Mouse (Mus musculus) ES-Bruce4 (cell line): Measurements from ENCODE around the gene Olfr615.

ENCODE experiments used
- CTCF ChIP-seq: IDR thresholded peaks from one replicate; pipeline ENCODE4 v1.8.1; 2011; ENCODE audit warnings: low read depth, low read length
- EP300 ChIP-seq: IDR thresholded peaks from 2 replicates; pipeline ENCODE4 v1.6.1; 2011; ENCODE audit warnings: low read depth, low read length; ENCODE audit not compliant: insufficient read depth
- POLR2A ChIP-seq: IDR thresholded peaks from one replicate; pipeline ENCODE4 v1.8.1; 2011; ENCODE audit warnings: low read length; ENCODE audit not compliant: insufficient read depth

DNA sequence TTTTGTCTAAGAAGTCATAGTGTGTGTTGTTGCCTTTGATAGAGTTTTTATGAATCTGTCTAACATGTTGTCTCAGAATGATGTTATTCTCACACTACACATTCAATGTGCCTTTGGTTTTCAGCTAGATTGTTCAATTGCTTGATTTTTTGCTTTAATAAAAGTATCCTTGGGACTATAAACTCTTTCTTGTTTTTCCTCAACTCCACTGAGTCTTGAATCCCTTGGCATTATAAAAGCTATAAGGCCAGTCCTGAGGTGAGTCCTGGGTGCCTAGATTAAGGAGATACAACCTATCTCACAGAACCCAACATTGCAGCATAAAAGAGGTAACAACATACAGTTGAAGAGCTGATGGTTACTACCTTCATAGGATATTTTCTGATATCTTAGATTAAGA, 44.4 kb downstream of the Olfr615 start, which contains the start of gene Olfr619:
- TF ChIP-seq CTCF (no peak), POLR2A (no peak), EP300 (no peak)
